ENCODE assay signal across 9 mouse cellular contexts in genomic region chr6:120109173-120109572, GRCm38 (mm10). TPM values are rescaled to one million over a fixed set of nuclear protein-coding genes. Genes with fewer than 3 reads are reported as not detected.
DNase-seq lines count a peak whose midpoint lies in the region; ATAC-seq lines count a peak whose summit lies in the region.
"Had no signal": no experiment of that assay in that cellular context is flagged by ENCODE, and none has a peak within 500 bp of the region (broad histone marks: within the 10 kb centered on the region; RNA-seq: fewer than 3 reads in every experiment).

No protein-coding gene starts in this region.

- ATAC-seq in hindbrain, embryonic 13.5 days (ENCODE audit: low FRiP score), result no peak
- peak; percentile 20; the same call in 1 of the 2 replicates for ATAC-seq in liver, embryonic 15.5 days (ENCODE audit: insufficient read depth)
- ATAC-seq in stomach, embryonic 16.5 days (ENCODE audit: insufficient read depth, low FRiP score), result peak; percentile 43; the same call in 1 of the 2 replicates
- no peak for ATAC-seq in monocyte, adult 5-6 weeks (replicated peaks; ENCODE audit: insufficient number of reproducible peaks, low FRiP score, low TSS enrichment, poor library complexity, severe bottlenecking)

- H3K9me3 ChIP-seq in hindbrain, embryonic 10.5 days, result no peaks in the 10 kb centered on the region
- no peaks in the 10 kb centered on the region for H3K9me3 ChIP-seq in hindbrain, embryonic 13.5 days
- no peaks in the 10 kb centered on the region for H3K9me3 ChIP-seq in liver, embryonic 15.5 days (replicated peaks)
- no peaks in the 10 kb centered on the region for H3K9me3 ChIP-seq in stomach, embryonic 16.5 days (replicated peaks; ENCODE audit: control insufficient read depth, low read length)

- H3K36me3 ChIP-seq in hindbrain, embryonic 10.5 days, result no peaks in the 10 kb centered on the region
- no peaks in the 10 kb centered on the region for H3K36me3 ChIP-seq in hindbrain, embryonic 13.5 days
- no peaks in the 10 kb centered on the region for H3K36me3 ChIP-seq in liver, embryonic 15.5 days (replicated peaks)
- H3K36me3 ChIP-seq in stomach, embryonic 16.5 days (ENCODE audit: control insufficient read depth, insufficient read depth, low read length), result no peaks in the 10 kb centered on the region

- no peak for DNase-seq in hindbrain, embryonic 10.5 days (ENCODE audit: low spot score)
- peak; percentile 69 to 78 for DNase-seq in adrenal gland, postnatal 36 days
- DNase-seq in gastrocnemius, adult 8-10 months (ENCODE audit: low spot score in 2 of 2), result peak; percentile 73 to 76
- peak; percentile 55 to 59 for DNase-seq in kidney, adult 8-10 months

- 25% methylated on average over 7 of the region's 7 CpGs for WGBS in hindbrain, embryonic 10.5 days
- 43% methylated on average over 7 of the region's 7 CpGs for WGBS in hindbrain, embryonic 13.5 days
- 46% methylated on average over 7 of the region's 7 CpGs for WGBS in liver, embryonic 15.5 days (ENCODE audit: insufficient replicate concordance)
- 26% methylated on average over 7 of the region's 7 CpGs for WGBS in stomach, embryonic 16.5 days

- H3K27me3 ChIP-seq in hindbrain, embryonic 10.5 days (ENCODE audit: insufficient read depth, poor library complexity, severe bottlenecking), result no peaks in the 10 kb centered on the region
- no peaks in the 10 kb centered on the region for H3K27me3 ChIP-seq in hindbrain, embryonic 13.5 days
- no peaks in the 10 kb centered on the region for H3K27me3 ChIP-seq in liver, embryonic 15.5 days
- H3K27me3 ChIP-seq in stomach, embryonic 16.5 days (ENCODE audit: control insufficient read depth, insufficient read depth, low read length), result no peaks in the 10 kb centered on the region

- H3K9ac ChIP-seq in hindbrain, embryonic 13.5 days, result no peak overlapping the region
- no peak overlapping the region for H3K9ac ChIP-seq in liver, embryonic 15.5 days
- H3K9ac ChIP-seq in stomach, embryonic 16.5 days (ENCODE audit: low read length), result no peak overlapping the region

- no peak overlapping the region for H3K4me3 ChIP-seq in hindbrain, embryonic 10.5 days
- H3K4me3 ChIP-seq in hindbrain, embryonic 13.5 days, result no peak overlapping the region
- no peak overlapping the region for H3K4me3 ChIP-seq in liver, embryonic 15.5 days (replicated peaks)
- H3K4me3 ChIP-seq in stomach, embryonic 16.5 days (replicated peaks; ENCODE audit: low read length), result no peak overlapping the region

- peak overlapping the region; percentile 57 for H3K27ac ChIP-seq in hindbrain, embryonic 10.5 days
- no peak overlapping the region for H3K27ac ChIP-seq in hindbrain, embryonic 13.5 days
- no peak overlapping the region for H3K27ac ChIP-seq in liver, embryonic 15.5 days (replicated peaks)
- no peak overlapping the region for H3K27ac ChIP-seq in stomach, embryonic 16.5 days (ENCODE audit: low read length)

- no peak overlapping the region for H3K4me2 ChIP-seq in hindbrain, embryonic 13.5 days
- H3K4me2 ChIP-seq in liver, embryonic 15.5 days, result no peak overlapping the region
- no peak overlapping the region for H3K4me2 ChIP-seq in stomach, embryonic 16.5 days (ENCODE audit: low read depth, low read length)

- H3K4me1 ChIP-seq in hindbrain, embryonic 10.5 days (replicated peaks), result peaks cover 33% of the 10 kb centered on the region
- H3K4me1 ChIP-seq in hindbrain, embryonic 13.5 days (replicated peaks), result peaks cover 17% of the 10 kb centered on the region
- H3K4me1 ChIP-seq in liver, embryonic 15.5 days (replicated peaks), result peaks cover 10% of the 10 kb centered on the region
- peaks cover 10% of the 10 kb centered on the region; the same call in 1 of the 2 replicates for H3K4me1 ChIP-seq in stomach, embryonic 16.5 days (ENCODE audit: control insufficient read depth, insufficient read depth, low read length)

RNA-seq across cellular contexts. Expression of gene Ninj2, which starts 16.0 kb away (rescaled TPM):
- not detected in 2 replicates for polyA plus RNA-seq in hindbrain, embryonic 10.5 days (2016; fragmentation: Nextera tagmentation; extraction: Ambion mirVana)
- not detected in 2 replicates for polyA plus RNA-seq in hindbrain, embryonic 13.5 days (2015; fragmentation: Nextera tagmentation; extraction: Ambion mirVana)
- total RNA-seq in adrenal gland, postnatal 36 days (2021), result not detected
- total RNA-seq in gastrocnemius, adult 8-10 months (2022), result not detected
- 0.10 TPM in 1 of 2 replicates, not detected in the other for polyA plus RNA-seq in liver, embryonic 15.5 days (2015; fragmentation: Nextera tagmentation; extraction: Ambion mirVana)
- not detected in 2 replicates for polyA plus RNA-seq in stomach, embryonic 16.5 days (2015; fragmentation: Nextera tagmentation; extraction: Ambion mirVana)
- 1.4 TPM in 1 of 3 replicates, not detected in the others for total RNA-seq in monocyte, adult 5-6 weeks (2017)
- polyA plus RNA-seq: neural tube, embryonic 14.5 days had no signal

Comparison
In these comparisons a context has a peak if more than half of its experiments do, and no peak if none do; other contexts are left out.
1. ATAC-seq: peak in liver, embryonic 15.5 days (single experiment) and stomach, embryonic 16.5 days (single experiment); none in hindbrain, embryonic 13.5 days (single experiment) and monocyte, adult 5-6 weeks (single experiment).